Mouse (Mus musculus) lung, postnatal 0 days (tissue): ENCODE results near the gene Crtc3.
A peak's percentile ranks its signal among the peaks of the same experiment; 100 is the strongest.

Source experiments
- CTCF ChIP-seq: IDR thresholded peaks from 2 replicates; pipeline ENCODE4 v1.5.1; 2016; ENCODE audit warnings: antibody characterized with exemption, mild to moderate bottlenecking
- EP300 ChIP-seq: IDR thresholded peaks from 2 replicates; pipeline ENCODE4 v1.6.1; 2016; ENCODE audit warnings: antibody characterized with exemption, mild to moderate bottlenecking, control low read depth

- TF ChIP-seq CTCF (no peak), EP300 (peak; percentile 70)
These were observed 30.8 kb downstream of the Crtc3 start for GRCm38 (mm10) chr7:80657896-80658295.
